Comparison of ENCODE assay signal across 8 mouse cellular contexts in the genomic region with DNA sequence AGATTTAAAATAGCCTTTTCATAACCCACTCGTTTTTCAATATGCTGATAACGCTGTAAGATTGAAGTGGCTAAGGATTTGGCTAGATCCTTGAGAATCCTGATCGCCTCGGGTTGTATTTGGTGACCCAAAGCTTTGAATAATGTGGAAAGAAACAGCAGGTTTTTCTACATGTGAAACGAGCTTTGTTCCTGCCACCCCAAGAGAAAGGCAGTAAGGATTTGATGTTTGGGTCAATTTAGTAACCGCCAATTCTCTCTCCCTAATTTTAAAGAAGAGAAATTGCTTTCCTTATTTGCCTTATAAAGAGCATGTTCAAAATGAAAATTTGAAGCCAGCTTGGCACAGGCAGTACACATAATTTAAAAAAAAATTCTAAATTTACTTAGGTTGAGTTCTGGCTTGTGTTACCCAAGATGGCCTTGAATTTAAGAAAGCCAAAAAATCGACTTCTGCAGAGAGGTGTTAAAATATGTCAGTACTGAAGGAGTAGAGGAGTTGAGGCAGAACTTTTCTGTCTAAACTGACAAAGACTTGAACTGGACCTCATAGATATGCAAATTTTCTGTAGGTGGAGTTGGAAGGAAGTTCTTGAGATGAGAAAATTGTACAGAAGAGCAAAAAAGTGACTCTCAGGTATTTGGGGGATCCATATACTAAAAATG. TPM values are rescaled to one million over a fixed set of nuclear protein-coding genes. Genes with fewer than 3 reads are reported as not detected.
DNase-seq lines count a peak whose midpoint lies in the region; ATAC-seq lines count a peak whose summit lies in the region.

No protein-coding gene starts in this region.

- peaks cover 6% of the 10 kb centered on the region for H3K36me3 ChIP-seq in kidney, embryonic 15.5 days
- peaks cover 23% of the 10 kb centered on the region for H3K36me3 ChIP-seq in hindbrain, embryonic 10.5 days
- H3K36me3 ChIP-seq in midbrain, embryonic 14.5 days (ENCODE audit: control insufficient read depth, insufficient read depth, low read length), result no peaks in the 10 kb centered on the region

- no peak for DNase-seq in kidney, postnatal 4 days
- peak; percentile 18 for DNase-seq in adipocyte (ENCODE audit: low spot score)
- no peak for DNase-seq in hindbrain, embryonic 10.5 days (ENCODE audit: low spot score)
- no peak for DNase-seq in midbrain, embryonic 14.5 days
- DNase-seq in right cerebral cortex, adult 2 months (ENCODE audit: low spot score in 2 of 2), result no peak
- DNase-seq in cerebellum, adult 18-20 months, result no peak
- no peak for DNase-seq in ovary, adult 18-20 months (ENCODE audit: low spot score)

- no peaks in the 10 kb centered on the region for H3K9me3 ChIP-seq in kidney, embryonic 15.5 days (replicated peaks)
- H3K9me3 ChIP-seq in hindbrain, embryonic 10.5 days, result no peaks in the 10 kb centered on the region
- no peaks in the 10 kb centered on the region for H3K9me3 ChIP-seq in midbrain, embryonic 14.5 days (ENCODE audit: control insufficient read depth, low read length)

- peaks cover 25% of the 10 kb centered on the region for H3K4me1 ChIP-seq in kidney, embryonic 15.5 days
- H3K4me1 ChIP-seq in hindbrain, embryonic 10.5 days (replicated peaks), result peaks cover 38% of the 10 kb centered on the region
- peaks cover 26% of the 10 kb centered on the region for H3K4me1 ChIP-seq in midbrain, embryonic 14.5 days (ENCODE audit: control insufficient read depth, insufficient read depth, low read length)

- H3K4me2 ChIP-seq in kidney, embryonic 15.5 days, result peak overlapping the region; percentile 58
- peak overlapping the region; percentile 62 for H3K4me2 ChIP-seq in midbrain, embryonic 14.5 days (ENCODE audit: low read length)

- H3K9ac ChIP-seq in kidney, embryonic 15.5 days, result peak overlapping the region; percentile 74
- H3K9ac ChIP-seq in midbrain, embryonic 14.5 days (replicated peaks; ENCODE audit: low read length), result peak overlapping the region; percentile 59

- no peak for ATAC-seq in kidney, embryonic 15.5 days (replicated peaks; ENCODE audit: low FRiP score)
- ATAC-seq in midbrain, embryonic 14.5 days (ENCODE audit: low FRiP score, low TSS enrichment), result no peak

- WGBS in kidney, embryonic 15.5 days, result 4% methylated on average over 7 of the region's 7 CpGs
- WGBS in hindbrain, embryonic 10.5 days, result 9% methylated on average over 7 of the region's 7 CpGs
- WGBS in midbrain, embryonic 14.5 days, result 5% methylated on average over 7 of the region's 7 CpGs

- H3K4me3 ChIP-seq in kidney, embryonic 15.5 days (replicated peaks), result peak overlapping the region; percentile 97
- H3K4me3 ChIP-seq in hindbrain, embryonic 10.5 days, result peak overlapping the region; percentile 96
- peak overlapping the region; percentile 95 for H3K4me3 ChIP-seq in midbrain, embryonic 14.5 days (replicated peaks; ENCODE audit: low read depth, low read length)

- no peaks in the 10 kb centered on the region for H3K27me3 ChIP-seq in kidney, embryonic 15.5 days
- no peaks in the 10 kb centered on the region for H3K27me3 ChIP-seq in hindbrain, embryonic 10.5 days (ENCODE audit: insufficient read depth, poor library complexity, severe bottlenecking)
- no peaks in the 10 kb centered on the region for H3K27me3 ChIP-seq in midbrain, embryonic 14.5 days (ENCODE audit: control insufficient read depth, insufficient read depth, low read length)

- H3K27ac ChIP-seq in kidney, embryonic 15.5 days, result peak overlapping the region; percentile 94
- peak overlapping the region; percentile 100 for H3K27ac ChIP-seq in hindbrain, embryonic 10.5 days
- peak overlapping the region; percentile 85 for H3K27ac ChIP-seq in midbrain, embryonic 14.5 days (replicated peaks; ENCODE audit: low read depth, low read length)

RNA-seq across cellular contexts. Expression of a gene that starts 1.0 kb away (rescaled TPM):
- polyA plus RNA-seq in kidney, embryonic 15.5 days (2015; fragmentation: Nextera tagmentation; extraction: Ambion mirVana), result 372 and 393 TPM in 2 replicates
- 242 and 331 TPM in 2 replicates for polyA plus RNA-seq in hindbrain, embryonic 10.5 days (2016; fragmentation: Nextera tagmentation; extraction: Ambion mirVana)
- polyA plus RNA-seq in midbrain, embryonic 14.5 days (2014; fragmentation: Nextera tagmentation; extraction: Ambion mirVana), result 181 and 232 TPM in 2 replicates

RNA-seq across cellular contexts. Expression of a gene that starts 27.8 kb away (rescaled TPM):
- polyA plus RNA-seq in kidney, embryonic 15.5 days (2015; fragmentation: Nextera tagmentation; extraction: Ambion mirVana), result 0.78 and 1.3 TPM in 2 replicates
- 0.24 TPM in 1 of 2 replicates, not detected in the other for polyA plus RNA-seq in hindbrain, embryonic 10.5 days (2016; fragmentation: Nextera tagmentation; extraction: Ambion mirVana)
- polyA plus RNA-seq in midbrain, embryonic 14.5 days (2014; fragmentation: Nextera tagmentation; extraction: Ambion mirVana), result 0.32 and 0.77 TPM in 2 replicates

RNA-seq across cellular contexts. Expression of a gene that starts 34.3 kb away (rescaled TPM):
- 5.2 and 5.8 TPM in 2 replicates for polyA plus RNA-seq in kidney, embryonic 15.5 days (2015; fragmentation: Nextera tagmentation; extraction: Ambion mirVana)
- 4.7 and 5.9 TPM in 2 replicates for polyA plus RNA-seq in hindbrain, embryonic 10.5 days (2016; fragmentation: Nextera tagmentation; extraction: Ambion mirVana)
- polyA plus RNA-seq in midbrain, embryonic 14.5 days (2014; fragmentation: Nextera tagmentation; extraction: Ambion mirVana), result 5.6 and 5.9 TPM in 2 replicates

RNA-seq across cellular contexts. Expression of a gene that starts 50.4 kb away (rescaled TPM):
- polyA plus RNA-seq in kidney, embryonic 15.5 days (2015; fragmentation: Nextera tagmentation; extraction: Ambion mirVana), result 498 and 501 TPM in 2 replicates
- 502 and 622 TPM in 2 replicates for polyA plus RNA-seq in hindbrain, embryonic 10.5 days (2016; fragmentation: Nextera tagmentation; extraction: Ambion mirVana)
- polyA plus RNA-seq in midbrain, embryonic 14.5 days (2014; fragmentation: Nextera tagmentation; extraction: Ambion mirVana), result 539 and 584 TPM in 2 replicates
